Mouse (Mus musculus) adrenal gland, postnatal 4 days (tissue): ENCODE measurements around the gene Tgtp2. TPM values are rescaled to one million over a fixed set of nuclear protein-coding genes. Genes with fewer than 3 reads are reported as not detected.
"Not testable (repeated sequence)": the region's sequence is repeated elsewhere in the genome, so short reads cannot be mapped to it uniquely, and the experiment has no call there.

ENCODE experiments used
- DNase-seq, 2 experiments: peaks; one replicate each; pipeline ENCODE4 v3.0.0; 2021 to 2022; ENCODE audit warnings: low spot score in 2 of 2, mixed read lengths in 2 of 2
- long read RNA-seq, 2 experiments: library from polyadenylated mRNA; stranded (forward); transcript quantifications; one replicate each; pipeline ENCODE4 v2.0.0; 2021
- total RNA-seq, 2 experiments: library from RNA; stranded (reverse); gene quantifications; 2 replicates each; pipeline ENCODE4 v1.2.3; 2021

Tgtp2 gene
- total RNA-seq = 1 to 10 TPM in 1 of 2 experiments, not detected in 1; 1.2 TPM
- long read RNA-seq, experiment 1, partial matches to known transcripts = 0 of 1 reads
- long read RNA-seq, experiment 1, other reads (novel, unspliced or antisense) = 0 of 1 reads
- long read RNA-seq, experiment 2, partial matches to known transcripts = 0 of 1 reads
- long read RNA-seq, experiment 2, other reads (novel, unspliced or antisense) = 0 of 1 reads

GRCm38 (mm10) chr11:49063713-49064469 is at the start of gene Tgtp2:
TSS of gene Tgtp2 (minus strand) at chr11:49064206.
- DNase-seq = not testable (repeated sequence)

GRCm38 (mm10) chr11:49112624-49113219 is 48.7 kb upstream of the Tgtp2 start:
- no peak for DNase-seq

- no peak for DNase-seq
Measured at GRCm38 (mm10) chr11:49111000-49111399, 47.0 kb upstream of the Tgtp2 start.

GRCm38 (mm10) chr11:49108833-49109232 is 44.8 kb upstream of the Tgtp2 start:
- no peak for DNase-seq

DNA sequence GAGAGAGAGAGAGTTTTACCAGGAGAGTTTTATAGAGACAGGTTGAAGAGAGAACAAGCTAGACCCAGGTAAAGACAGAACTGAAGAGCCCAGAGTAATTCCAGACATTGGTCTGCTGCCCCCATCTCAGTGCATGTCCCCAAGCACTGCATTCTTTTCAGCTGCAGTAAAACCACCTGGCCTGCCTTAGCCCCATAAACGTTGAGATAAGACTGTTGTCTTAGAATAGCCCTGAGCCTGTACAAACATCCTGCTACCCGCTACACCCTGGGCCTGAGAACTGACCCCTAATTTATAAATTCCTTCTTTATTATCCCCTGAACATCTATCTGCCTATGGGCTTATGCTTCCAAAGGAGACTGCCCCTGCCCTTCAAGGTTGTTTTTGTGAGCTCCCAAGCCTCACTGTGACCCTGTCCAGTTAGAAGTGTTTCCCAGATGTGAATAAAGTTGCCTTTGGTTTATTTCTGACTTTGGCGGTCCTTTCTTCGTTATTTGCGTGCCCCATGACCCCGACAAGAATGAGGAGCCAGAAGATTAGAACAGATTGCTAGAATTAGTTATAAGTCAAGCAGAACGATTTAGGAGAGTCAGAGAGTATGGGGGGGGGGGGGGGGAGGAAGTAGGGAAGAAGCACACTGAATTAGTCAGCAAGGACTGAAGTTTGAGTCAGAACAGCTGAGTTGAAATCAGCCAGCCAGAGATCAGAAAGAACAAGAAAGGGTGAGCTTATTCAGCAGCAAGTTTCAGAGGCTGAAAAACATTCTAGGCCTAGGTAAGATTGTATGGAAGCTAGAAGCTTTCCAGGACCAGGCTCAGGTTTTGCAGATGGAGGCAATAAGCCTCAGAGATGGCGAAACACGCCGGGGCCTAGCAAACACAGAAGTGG is 43.9 kb upstream of the Tgtp2 start:
- no peak for DNase-seq

- DNase-seq = no peak
Measured at GRCm38 (mm10) chr11:49105752-49106151, 41.7 kb upstream of the Tgtp2 start.

DNA sequence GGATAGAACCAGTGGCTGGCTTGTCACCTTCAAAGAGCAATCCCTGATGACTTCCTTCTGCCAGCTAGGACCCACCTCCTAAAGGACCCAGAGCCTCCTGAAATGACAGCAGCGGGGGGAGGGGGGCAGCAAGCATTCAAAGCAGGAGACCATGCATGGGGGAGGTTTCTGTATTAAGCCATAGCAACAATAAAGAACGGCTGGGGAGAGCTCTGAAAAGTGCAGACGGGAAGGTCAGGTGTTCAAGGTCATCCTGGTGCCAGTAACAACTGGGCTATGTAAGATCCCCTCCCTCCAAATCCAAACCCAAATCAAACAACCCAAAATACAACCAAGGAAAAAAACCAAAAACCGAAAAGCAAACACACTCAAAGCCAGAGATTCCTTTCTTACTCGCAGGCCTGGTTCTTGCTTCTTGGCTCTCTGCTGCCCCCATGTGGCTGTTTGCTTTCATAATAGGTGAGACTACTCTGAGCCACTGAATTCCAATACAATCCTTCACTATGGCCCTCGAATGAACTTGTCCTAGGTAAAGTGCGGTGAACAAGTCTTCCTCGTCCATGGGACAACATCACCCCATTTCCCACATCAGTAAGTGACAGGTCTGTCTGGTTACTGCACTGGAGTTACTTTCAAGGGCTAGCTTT is 39.2 kb upstream of the Tgtp2 start:
- DNase-seq = peak; percentile 60 to 84

DNA sequence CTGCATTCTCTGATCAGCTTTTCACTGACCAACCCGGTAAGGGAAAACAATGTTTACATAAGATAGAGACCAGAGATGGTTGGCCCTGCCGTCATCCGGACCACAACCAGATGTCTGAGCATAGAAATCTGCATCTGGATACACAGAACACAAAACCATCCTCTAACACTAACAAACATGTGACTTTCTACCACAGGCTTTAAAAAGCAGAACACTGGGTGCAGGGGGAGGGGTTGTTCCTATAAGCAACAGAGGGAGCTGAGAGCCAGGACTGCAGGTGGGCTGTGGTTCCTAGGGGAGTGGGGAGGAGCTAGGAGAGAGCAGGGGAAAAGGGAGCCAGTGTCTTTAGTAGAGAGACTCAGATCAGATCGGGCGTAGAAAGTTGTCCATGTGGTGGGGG is 37.5 kb upstream of the Tgtp2 start:
- DNase-seq = no peak

- DNase-seq = no peak
Measured at GRCm38 (mm10) chr11:49100409-49100808, 36.4 kb upstream of the Tgtp2 start.

DNA sequence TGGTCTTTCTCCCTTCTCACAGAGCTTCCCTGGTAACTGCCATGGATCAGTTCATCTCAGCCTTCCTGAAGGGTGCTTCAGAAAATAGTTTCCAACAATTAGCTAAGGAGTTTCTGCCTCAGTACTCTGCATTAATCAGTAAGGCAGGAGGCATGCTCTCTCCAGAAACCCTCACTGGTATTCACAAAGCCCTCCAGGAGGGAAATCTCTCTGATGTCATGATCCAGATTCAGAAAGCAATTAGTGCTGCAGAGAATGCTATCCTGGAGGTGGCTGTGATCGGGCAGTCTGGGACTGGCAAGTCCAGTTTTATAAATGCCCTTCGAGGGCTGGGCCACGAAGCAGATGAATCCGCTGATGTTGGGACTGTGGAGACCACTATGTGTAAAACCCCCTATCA is 31.4 kb upstream of the Tgtp2 start:
- DNase-seq = no peak

- no peak for DNase-seq
Measured at GRCm38 (mm10) chr11:49093861-49094660, 30.1 kb upstream of the Tgtp2 start.

- no peak for DNase-seq
Measured at GRCm38 (mm10) chr11:49092786-49093185, 28.8 kb upstream of the Tgtp2 start.

DNA sequence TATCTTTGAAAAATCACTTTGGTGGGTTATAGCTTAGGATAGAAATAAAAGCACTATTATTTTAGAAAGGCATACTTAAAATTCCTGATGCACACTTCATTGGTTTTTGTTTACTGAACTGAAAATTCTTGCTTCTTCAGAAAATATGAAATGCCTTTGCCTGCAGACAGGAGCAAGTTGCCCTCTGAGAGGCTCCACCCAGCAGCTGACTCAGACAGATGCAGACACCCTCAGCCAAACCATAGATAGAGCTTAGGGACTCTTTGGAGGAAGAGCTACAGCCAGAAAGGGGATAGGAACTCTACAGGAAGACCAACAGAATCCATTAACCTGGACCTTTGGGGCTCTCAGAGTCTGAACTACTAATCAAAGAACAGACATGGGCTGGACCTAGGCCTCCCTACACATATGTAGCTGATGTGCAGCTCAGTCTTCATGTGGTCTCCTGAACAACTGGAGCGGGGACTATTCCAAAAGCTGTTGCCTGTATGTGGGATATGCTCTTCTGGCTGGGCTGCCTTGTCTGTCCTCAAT is 28.1 kb upstream of the Tgtp2 start:
- no peak for DNase-seq

- DNase-seq = no peak
Measured at GRCm38 (mm10) chr11:49091171-49091570, 27.2 kb upstream of the Tgtp2 start.

DNA sequence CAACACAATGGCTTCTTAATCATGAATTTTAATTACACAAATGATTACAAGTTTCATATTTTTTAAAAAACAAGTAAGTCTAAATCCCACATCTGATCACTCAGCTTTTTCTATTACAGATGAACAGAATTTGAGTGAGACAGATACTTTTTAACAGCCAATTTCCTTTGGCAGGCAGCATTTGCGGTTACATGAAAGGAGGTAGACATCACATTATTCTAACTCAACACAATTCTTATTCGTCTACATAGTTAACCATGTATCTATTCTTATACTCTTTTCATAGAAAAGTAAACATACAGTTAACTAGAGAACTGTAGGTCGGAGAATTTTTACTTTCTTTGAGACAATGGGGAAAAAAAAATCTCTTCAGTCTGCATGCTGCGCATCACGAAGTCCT is 26.5 kb upstream of the Tgtp2 start:
- no peak for DNase-seq

GRCm38 (mm10) chr11:49089735-49090507 is 25.9 kb upstream of the Tgtp2 start:
- no peak for DNase-seq

GRCm38 (mm10) chr11:49088990-49089652 is 25.1 kb upstream of the Tgtp2 start:
- no peak for DNase-seq

GRCm38 (mm10) chr11:49087830-49088616 is 24.0 kb upstream of the Tgtp2 start:
- DNase-seq = no peak
